Mouse (Mus musculus): ENCODE measurements around the gene Rexo4.
A peak's percentile ranks its signal among the peaks of the same experiment; 100 is the strongest.

The Rexo4 gene

DNA sequence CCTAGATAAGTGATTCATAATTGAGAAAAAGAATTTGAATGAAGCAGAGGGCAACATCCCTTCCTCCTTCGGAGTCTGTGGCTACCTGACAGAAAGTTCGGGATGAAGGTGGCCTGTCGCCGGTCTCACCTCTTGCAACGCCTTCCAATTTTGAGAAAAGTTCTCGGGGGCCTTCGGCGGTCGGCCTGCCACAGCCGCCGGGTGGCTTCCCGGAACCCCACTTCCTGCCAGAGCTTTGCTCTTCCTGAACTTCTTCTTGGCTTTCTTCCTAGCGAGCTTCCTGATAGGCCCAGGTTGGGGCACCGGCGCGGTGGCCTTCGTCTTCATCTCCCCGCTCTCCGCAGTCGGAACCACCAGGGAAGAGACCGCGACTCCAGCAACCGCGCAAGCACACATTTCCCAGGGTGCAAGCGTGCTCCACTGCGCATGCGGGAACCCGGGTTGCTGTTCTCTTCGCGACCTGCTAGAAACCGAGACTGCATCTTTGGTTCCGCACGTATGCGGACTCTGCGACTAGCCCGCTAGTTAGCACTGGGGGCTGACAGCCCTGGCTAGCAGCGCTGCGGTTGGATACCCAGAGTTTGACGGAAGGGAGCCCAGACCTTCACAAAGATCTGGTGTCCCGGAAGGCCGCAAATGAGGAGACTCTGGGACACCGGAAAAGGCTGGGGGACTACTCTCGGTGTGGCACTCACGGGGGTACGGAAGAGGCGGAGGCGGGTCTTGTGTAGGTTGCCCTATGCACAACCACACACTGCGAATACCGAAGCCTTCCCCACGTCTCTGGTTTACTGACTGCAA is at the start of gene Rexo4:
Gene Rexo4 (minus strand): TSS at position 464 of the 801 bp plus-strand sequence.
- peak; percentile 96 for DNase-seq (ENCODE audit: low read depth, low spot score)

DNA sequence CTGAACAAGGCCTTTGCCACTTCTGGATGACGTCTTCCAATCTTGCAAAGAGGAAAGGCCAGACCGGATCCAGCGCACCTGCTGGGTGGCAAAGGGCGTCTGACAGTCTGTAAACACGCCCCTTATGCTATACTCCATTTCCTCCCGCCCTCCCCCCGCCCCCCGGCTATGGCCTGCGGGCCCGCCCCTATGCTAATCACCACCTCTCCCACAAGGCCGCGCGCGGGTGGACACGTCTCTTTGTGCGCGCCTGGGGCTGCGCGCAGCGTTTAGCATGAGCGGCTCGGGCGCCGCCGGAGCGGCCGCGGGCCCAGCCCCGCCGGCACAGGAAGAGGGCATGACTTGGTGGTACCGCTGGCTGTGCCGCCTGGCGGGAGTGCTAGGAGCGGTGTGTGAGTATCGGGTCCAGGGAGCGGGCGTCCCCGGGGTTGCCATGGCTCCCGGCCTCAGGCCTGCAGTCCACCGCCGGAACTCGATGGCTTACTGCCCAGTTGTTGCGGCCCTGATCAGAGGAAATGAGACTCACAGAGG is 45.6 kb upstream of the Rexo4 start, which contains the start of gene Cacfd1:
Gene Cacfd1 (plus strand): TSS at position 213 of the 531 bp plus-strand sequence.
- peak; percentile 90 for DNase-seq (ENCODE audit: low read depth, low spot score)

DNA sequence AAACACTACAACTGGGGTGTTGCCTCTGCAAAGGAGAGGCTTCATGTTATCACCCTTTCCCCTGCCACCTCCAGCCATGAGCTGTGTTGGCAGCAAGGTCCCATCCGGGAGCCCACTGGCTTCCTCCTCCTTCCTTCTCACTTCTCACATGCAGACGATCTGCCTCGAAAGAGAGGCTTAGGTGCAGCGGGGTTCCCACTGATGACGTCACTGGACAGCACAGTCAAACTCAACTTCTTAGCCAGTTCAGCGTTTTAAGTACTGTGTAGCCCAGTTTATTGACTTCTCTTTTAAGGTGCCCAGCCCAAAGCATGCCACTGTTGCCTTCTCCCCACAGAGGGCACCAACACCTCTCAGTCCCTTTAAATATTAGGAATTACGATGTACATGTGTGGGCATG is 43.5 kb upstream of the Rexo4 start:
- no peak for DNase-seq (ENCODE audit: low read depth, low spot score)

DNA sequence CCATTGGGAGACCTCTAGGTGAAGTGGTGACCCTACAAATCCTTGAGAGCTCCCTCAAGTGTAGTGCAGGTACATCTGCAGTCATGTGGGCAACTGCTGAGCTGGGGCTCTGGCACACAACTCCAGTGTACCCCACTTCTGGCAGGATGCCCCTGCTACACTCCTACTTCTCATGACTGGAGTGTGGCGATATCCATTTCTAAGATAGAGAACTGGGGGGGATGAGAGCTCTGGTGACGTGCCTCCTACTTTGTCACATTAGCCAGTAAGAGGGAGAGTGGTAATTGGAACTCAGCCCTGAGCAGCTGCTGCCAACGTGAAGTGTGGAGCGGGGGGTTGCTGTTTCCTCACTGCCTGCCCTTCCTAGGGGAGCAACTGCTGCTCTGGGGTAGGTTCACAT is 42.1 kb upstream of the Rexo4 start:
- DNase-seq (ENCODE audit: low read depth, low spot score) = no peak

DNA sequence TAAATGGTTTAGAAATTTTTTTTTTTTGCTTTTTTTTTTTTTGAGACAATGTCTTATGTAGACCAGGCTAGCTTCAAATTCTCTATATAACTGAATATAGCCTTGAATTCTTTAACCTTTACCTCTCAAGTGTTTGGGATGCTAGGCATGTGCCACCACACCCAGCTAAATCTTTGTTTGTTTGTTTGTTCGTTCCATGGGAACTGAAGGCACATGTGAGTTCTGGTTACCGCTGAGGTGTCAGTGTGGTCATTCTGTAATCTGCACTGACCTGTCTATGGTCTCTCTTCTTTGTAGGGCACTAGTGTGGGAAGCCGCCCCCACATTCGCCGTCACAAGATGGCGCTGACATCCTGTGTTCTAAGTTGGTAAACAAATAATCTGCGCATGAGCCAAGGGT is 33.8 kb upstream of the Rexo4 start:
- DNase-seq (ENCODE audit: low read depth, low spot score) = no peak

DNA sequence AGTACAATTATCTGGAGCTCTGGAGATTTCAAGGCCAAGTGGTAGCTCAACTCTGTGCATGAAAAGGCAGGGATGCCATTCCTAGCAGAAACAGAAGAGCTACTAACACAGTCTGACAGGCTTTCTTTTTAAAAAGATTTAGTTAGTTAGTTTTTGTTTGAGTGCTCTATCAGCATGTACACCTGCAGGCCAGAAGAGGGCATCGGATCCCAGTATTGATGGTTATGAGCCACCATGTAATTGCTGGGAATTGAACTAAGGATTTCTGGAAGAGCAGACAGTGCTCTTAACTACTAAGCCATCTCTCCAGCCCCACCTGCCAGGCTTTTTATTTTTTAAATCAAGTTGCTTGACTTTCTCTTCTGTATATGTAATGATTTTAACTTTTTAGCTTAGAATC is 33.3 kb upstream of the Rexo4 start:
- DNase-seq (ENCODE audit: low read depth, low spot score) = no peak

DNA sequence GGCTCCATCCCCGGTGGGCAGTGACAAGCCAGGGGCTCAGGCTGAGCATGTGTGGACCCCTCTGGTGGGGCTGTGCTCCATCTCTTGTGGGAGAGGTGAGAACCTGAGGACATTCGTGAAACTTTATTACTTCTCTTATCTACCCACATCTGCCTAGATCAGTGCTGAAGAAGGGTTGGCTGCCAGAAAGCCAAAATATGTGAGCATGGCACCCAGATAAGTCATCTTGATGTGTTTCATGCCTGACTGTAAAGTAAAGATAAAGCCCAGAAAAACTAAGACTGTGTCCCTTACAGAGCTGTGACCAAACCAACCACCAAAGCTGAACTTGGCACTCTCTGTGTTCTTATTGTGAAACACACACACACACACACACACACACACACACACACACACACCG is 29.8 kb upstream of the Rexo4 start:
- no peak for DNase-seq (ENCODE audit: low read depth, low spot score)

DNA sequence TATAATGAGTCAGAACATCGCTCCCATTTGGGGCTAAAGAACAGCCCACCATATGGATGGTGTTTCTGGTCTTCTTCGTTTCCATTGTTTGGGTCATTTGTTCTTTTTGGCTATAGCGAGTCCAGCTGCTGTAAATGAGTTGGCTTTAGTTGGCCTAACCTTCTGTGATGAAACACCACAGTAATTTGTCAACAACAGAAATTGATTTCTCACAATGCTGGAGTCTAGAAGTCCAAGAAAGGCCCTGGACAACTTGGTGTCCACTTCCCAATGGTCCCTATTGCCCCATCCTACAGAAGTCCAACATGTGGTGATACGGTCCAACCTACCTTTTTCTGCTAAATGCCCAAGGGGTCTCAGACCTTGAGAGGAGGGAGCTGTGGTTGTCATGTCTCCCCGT is 20.5 kb upstream of the Rexo4 start:
- DNase-seq (ENCODE audit: low read depth, low spot score) = no peak

DNA sequence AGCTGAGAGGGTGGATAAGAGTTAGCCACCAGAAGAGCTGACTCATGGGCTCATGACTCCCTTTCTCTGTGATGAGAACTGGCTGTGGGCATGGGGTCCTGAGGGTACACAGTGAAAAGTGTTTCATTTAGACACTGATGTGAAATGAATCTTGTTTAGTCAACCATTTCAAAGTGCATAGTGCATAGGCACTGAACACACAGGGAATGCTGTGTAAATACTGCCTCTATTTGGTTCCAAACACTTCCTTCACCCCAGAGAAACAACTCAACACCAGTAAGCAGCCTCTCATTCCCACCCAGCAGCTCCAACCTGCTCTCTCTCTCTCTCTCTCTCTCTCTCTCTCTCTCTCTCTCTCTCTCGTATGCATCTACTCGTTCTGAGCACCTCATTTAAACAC is 20.0 kb upstream of the Rexo4 start:
- no peak for DNase-seq (ENCODE audit: low read depth, low spot score)

DNA sequence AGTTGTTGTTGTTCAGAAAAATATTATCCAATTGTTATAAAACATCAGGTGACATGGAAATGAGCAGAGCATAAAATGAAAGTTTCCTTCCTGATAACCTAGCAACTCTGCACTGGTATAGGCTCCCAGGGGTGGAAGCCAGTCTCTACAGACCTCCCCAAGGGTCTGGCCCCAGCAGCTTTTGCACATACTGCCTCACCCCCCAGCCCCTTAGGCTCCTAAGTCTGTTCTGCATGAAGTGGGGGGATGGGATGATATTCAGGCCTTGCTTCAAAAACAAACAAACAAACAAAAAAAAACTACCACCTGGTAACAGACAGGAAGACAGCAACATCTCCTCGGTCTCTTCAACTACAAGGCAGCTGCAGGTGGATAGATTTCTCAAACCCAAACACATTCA is 16.2 kb upstream of the Rexo4 start:
- no peak for DNase-seq (ENCODE audit: low read depth, low spot score)

DNA sequence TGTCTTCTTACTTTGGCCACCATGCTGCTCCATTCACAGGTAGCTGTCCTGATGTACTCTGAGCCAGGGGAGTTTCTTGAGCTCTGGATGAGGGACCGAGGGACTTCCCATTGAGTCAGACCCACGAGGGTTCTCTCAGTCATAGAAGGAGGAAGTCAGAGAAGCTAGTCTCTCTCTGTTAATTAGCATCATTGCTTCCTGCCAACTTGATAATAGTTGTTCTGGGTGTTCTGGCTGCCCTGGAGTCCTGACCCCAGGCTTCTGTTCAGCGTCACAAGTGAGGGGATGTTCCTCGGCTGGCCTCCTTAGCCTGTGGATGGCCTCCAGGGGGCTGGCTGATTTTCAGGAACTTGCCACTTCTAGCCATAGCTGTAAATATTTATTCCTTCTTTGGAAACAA is 9.8 kb upstream of the Rexo4 start:
- DNase-seq (ENCODE audit: low read depth, low spot score) = no peak

DNA sequence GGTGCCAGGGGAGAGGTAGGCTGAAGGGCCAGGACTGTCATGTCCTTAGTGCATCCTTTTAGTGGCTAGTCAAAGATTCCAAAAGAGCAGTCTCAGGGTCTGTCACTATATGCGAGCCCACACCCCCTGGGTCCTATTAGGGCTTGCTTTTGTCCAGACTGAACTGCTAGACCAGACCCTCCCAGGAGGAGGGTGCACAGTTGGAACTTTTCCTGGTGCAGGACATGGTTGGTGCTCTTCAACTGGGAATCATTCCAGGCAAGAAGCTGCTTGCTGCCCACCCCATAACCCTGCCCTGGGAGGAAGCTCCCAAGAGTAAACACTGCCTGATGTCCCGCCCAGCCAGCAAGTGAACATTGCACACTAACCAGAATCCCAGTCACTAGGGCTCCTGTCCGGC is 8.9 kb upstream of the Rexo4 start, which contains the start of gene Adamts13:
Gene Adamts13 (plus strand): TSS at position 301 of the 400 bp plus-strand sequence.
- no peak for DNase-seq (ENCODE audit: low read depth, low spot score)

DNA sequence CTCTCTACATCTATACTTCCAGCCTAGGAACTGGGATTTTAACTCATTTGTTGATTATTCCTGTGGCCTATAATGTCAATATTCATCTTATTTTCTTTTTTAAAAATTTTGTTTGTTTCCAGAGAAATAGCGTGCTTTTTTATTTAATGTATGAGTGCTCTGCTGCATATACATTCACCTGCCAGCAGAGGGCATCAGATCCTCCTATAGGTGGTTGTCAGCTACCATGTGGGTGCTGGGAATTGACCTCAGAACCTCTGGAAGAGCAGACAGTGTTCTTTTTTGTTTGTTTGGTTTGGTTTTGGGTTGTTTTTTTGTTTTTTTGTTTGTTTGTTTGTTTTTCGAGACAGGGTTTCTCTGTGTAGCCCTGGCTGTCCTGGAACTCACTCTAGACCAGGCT is 3.1 kb upstream of the Rexo4 start:
- DNase-seq (ENCODE audit: low read depth, low spot score) = no peak

DNA sequence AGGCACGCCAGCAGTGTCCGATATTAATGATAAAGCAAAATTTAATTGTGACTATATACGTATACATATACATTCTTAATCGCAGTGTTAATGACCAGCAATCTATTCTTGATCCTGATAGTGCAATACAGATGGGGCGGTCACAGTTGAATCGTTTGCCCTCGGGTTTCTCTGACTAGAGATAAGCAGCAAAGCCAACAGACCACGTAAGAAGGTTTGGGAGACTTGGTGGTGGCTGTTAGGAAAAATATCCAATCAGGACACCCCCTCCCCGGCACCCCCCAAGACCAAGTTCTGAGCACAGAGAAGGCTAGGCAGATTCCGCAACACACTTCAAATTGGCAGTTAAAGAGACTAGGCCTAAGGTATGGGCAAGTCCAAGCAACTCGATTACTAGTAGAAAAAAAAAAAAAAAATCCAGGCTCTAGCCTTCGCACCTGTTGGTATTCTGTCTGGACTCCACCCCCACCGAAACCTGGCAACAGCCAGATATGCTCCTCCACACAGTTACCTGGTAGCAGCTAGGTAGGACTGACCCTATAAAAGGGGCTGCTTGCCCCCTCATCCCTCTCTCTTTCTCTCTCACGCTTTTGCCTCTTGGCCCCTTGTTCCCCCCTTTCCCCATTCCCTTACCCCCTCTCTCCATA is 661 bp upstream of the Rexo4 start:
- DNase-seq (ENCODE audit: low read depth, low spot score) = no peak

DNA sequence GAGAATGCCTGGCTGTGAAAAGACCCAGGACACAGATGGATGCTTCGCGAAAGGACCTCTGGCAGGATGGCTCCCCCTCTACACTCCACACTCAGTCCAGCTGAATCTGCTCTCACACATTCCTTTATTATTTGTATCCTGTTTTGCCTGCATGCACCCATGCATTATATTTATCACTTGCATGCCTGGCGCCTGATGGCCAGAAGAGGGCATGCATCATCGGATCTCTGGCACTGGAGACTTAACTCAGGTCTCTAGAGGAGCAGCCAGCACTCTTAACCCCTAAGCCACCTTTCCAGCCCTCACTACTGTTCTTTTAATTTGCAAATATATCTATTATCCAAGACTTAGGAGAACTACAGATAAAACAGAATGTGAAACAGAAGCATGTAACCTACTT is 3.4 kb downstream of the Rexo4 start:
- no peak for DNase-seq (ENCODE audit: low read depth, low spot score)

DNA sequence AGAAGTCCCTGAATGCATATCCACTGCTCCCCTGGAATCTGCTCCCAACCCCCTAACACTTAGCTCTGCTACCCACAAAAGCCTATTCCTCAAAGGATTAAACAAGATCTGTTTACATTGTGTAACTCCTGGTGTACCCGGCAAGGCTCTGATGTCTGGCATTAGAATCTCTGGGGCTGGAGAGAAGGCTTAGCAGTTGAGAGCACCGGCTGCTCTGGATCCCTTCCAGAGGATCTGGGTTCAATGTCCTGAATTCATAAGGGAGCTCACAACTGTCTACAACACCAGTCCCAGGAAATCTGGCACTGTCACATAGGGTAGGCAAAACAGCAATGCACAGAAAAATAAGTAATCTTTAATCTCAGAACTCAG is 6.7 kb downstream of the Rexo4 start:
- DNase-seq (ENCODE audit: low read depth, low spot score) = no peak

DNA sequence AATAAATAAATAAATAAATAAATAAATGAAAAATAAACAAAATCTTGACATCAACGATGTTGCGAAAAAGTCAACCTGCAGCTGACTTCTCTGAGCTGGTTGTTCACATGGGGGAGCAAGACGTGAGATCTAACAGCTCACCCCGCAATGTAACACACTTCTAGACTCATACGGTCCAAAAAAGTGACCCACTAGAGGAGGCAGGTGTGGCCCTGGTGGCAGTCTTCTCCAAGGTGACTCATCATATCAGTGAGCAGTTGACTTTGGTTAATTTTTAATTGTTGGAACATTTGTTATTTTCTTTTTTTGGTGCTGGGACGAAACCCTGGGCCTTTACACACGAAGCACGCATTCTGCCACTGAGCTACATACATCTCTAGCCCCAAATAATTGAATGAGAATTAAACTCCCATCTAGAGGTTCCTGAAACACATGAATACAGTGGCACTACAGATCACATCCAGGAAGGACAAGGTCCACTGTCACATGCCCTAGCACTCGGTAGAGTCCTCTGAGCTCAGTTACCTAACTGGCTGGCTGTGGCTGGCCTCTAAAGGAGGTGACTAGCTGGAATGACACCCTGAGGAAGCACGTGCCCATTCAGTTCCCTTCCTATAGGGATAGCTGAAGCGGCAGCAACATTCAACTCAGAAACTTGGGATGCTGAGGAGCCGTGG is 7.2 kb downstream of the Rexo4 start:
- DNase-seq (ENCODE audit: low read depth, low spot score) = no peak

DNA sequence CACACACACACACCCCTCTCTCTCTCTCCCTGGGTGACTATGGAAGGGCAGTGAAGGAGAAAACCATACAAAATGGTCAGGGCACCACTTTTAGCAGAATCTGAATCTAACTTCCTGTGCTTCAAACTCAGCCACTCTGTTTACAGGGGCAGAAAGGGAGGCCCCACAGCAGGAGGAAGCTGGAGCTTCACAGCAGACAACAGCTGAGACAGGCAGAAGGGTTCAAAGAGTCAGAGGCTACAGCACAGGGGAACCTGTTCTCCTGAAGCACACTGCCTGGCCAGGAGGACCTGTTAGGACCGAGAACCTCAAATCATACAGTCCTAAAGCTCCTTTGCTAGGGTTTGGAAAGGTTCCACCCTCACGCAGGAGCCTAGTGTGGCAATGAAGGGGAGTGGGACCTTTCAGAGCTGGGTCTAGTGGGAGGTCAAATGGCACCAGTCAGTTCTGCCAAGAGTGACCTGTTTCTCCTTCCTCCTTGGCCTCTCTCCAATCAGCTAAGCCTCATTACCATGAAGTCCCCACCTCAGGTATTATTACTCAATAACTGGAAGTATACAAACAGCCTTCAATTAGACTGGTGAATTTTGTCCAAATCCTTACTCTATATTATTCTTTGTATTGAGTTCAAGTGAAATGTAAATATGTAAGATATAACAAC is 9.3 kb downstream of the Rexo4 start:
- no peak for DNase-seq (ENCODE audit: low read depth, low spot score)

DNA sequence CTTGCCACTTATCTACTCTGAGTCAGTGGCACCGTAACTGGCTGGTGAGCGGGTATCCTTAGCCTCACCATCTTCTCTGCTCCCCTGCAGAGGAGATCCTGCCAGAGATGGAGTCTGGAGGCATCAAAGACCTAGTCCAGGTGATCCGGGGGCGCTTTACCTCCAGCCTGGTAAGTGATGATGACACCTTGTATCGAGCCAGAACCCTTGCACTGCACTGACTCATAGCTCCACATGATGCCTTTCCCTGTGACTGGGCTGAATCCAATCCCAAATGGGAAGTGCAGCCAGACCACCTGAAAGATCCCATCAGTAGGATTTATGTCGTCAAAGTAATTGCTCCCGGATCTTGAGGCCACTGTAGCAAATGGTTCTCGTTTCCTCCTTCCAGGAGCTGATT is 11.3 kb downstream of the Rexo4 start:
- DNase-seq (ENCODE audit: low read depth, low spot score) = no peak

DNA sequence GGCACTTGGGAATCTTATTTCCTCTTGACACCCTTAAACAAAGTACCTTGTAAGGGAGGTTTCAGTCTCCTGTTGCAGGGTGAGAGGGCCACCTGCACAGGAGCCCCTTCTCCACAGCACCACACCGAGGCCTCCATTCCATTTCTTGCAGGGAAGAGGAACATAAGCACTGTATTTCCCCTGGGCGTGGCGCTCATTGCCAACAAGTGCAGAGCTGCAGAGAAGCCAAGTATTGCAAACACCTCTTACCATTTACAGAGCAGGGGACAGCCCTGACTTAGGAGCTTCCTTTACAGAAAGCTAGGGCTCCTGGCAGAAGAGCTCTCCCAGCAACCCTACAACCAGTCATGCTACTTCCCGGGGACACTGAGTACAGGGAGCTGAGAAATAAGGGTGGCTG is 12.0 kb downstream of the Rexo4 start:
- DNase-seq (ENCODE audit: low read depth, low spot score) = no peak

DNA sequence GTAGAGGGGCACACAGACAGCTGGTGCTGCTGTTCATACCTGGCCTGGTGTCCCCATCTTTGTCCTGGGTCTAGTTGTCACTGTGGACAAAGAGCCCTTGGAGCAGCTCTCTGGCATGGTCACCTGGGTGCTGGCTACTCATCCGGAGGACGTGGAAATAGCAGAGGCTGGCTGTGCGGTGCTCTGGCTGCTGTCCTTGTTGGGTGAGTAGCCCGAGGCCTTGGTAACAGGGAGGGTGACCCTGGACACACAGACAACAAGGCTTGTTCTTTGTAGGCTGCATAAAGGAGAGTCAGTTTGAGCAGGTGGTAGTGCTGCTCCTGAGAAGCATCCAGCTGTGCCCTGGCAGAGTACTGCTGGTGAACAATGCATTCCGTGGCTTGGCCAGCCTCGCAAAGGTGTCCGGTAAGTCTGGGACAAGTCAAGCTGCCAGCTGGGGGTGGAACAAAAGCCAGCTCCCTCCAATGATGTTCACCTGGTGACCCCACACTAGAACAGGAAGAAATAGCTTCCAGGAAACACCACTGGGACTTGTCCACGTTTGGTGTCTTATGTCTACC is 12.8 kb downstream of the Rexo4 start:
- no peak for DNase-seq (ENCODE audit: low read depth, low spot score)

DNA sequence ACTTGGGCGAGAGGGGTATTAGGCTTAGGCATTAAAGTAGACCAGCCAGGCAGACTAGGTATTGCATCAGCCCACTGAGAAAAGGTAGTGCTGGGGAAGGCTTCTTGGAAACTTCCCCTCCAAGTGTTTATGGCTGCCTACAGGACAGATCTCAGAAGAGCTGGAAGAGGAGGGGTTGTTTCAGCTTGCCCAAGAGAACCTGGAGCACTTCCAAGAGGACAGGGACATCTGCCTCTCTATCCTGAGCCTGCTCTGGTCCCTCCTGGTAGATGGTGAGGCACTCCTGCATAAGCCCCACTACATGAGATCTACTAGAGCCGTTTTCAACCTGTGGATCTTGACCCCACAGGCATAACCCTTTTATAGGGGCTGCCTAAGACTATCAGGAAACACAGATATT is 13.8 kb downstream of the Rexo4 start:
- no peak for DNase-seq (ENCODE audit: low read depth, low spot score)

Measured in mesoderm, embryonic 11.5 days (tissue).